Mouse (Mus musculus): ENCODE data around the gene Lamtor2.

DNA sequence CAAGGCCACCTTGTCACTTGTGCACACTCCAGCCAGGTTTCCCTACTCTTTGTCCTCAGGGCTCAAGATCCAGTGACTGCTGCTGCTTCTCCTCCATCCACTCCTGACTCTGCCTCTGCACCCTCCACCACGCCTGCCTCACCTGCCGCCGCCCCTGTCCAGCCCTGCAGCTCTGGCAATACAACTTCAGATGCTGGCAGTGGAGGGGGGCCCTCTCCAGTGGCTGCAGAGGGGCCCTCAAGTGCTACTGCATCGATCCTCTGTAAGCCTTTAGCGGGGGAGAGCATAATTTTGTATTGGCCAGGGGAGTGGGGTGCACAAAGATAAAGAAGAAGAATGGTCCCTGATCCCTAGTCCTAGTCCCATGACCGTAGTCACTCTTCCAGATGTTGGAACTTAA, 2.9 kb upstream of the Lamtor2 start:
- TF ChIP-seq CTCF (IDR thresholded peaks at IDR 0.05; ENCODE audit: control insufficient read depth, insufficient read depth, insufficient replicate concordance, low read depth, low read length), result no peak
- TF ChIP-seq POLR2A (IDR thresholded peaks at IDR 0.05; ENCODE audit: control insufficient read depth, low read depth, low read length), result no peak

Measured in testis, adult 2 months (tissue).